Mouse (Mus musculus) liver, embryonic 14.5 days (tissue): ENCODE measurements around the gene Ptprd.

Source experiments
- CTCF ChIP-seq: IDR thresholded peaks from 2 replicates; pipeline ENCODE4 v1.5.1; 2016; ENCODE audit warnings: antibody characterized with exemption, low read depth, control low read depth
- EP300 ChIP-seq: IDR thresholded peaks from 2 replicates; pipeline ENCODE4 v1.6.1; 2016; ENCODE audit warnings: antibody characterized with exemption, low read depth

- TF ChIP-seq CTCF (no peak), EP300 (no peak)
Measured at GRCm38 (mm10) chr4:76387887-76388286, 1823.9 kb downstream of the Ptprd start.
